Mouse (Mus musculus) liver, adult 2 months (tissue): ENCODE measurements around the gene Cd28.

Experiments used
- CTCF ChIP-seq: fragments of 200-500 bp; IDR thresholded peaks from 2 replicates; pipeline ENCODE4 v1.5.1; 2011; ENCODE audit warnings: low read depth, low read length, control low read depth
- POLR2A ChIP-seq: fragments of 200-500 bp; IDR thresholded peaks from 2 replicates; pipeline ENCODE4 v1.6.1; 2011; ENCODE audit warnings: low read length, control low read depth; ENCODE audit not compliant: insufficient read depth; ENCODE audit errors: extremely low read depth

DNA sequence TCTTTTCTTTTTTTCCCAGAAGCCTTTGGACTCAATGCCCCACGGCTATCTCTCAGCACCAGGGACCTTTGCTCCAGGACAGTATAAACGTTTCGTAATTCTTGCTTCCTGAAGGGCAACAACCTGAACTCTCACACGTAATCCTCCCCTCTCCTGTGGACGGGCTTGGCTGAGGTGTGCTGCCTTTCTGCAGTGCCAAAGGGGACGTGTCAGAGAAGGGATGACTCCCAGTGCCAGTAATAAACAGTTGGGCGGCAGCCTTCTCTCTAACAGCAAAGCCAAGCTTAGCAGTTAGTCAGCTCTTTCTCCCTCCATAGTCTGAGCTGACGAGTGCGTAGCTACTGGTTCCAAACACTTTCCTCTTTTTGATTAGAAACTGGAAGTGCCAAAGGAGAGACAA, 47.6 kb upstream of the Cd28 start:
- TF ChIP-seq CTCF: no peak
- TF ChIP-seq POLR2A: no peak
